Mouse (Mus musculus): ENCODE results near the gene Prkag2.

- no peak for TF ChIP-seq GATA1 (IDR thresholded peaks at IDR 0.05; ENCODE audit: borderline replicate concordance, low read length)
- no peak for TF ChIP-seq FLI1 (IDR thresholded peaks at IDR 0.05; ENCODE audit: low read length)
These were observed 13.7 kb upstream of the Prkag2 start for GRCm38 (mm10) chr5:25114110-25114509.
